In the genomic region with DNA sequence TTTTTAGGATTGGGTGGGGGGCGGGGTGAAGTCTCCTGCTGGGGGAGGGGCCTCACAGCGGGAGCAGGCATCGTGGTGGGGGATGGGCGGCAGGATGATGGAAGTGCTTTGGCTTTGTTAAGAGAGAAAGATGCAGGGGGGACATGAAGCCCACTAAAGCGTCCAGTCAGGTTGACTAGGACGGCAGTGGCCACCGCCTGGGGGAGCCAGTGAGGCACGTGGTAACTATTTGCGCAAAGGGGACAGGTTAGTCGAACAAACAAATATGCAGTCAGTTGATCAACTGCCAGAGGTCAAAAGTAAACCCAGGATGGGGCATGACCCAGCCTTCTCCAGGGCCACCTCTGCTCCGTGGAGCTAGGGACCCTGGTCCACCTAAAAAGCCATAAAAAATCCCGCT, we compare ENCODE assay signal across 7 mouse cellular contexts. TPM values are rescaled to one million over a fixed set of nuclear protein-coding genes. Genes with fewer than 3 reads are reported as not detected.
DNase-seq lines count a peak whose midpoint lies in the region; ATAC-seq and TF ChIP-seq lines count a peak whose summit lies in the region.

No protein-coding gene starts in this region.

- no peaks in the 10 kb centered on the region for H3K36me3 ChIP-seq in kidney, postnatal 0 days (ENCODE audit: insufficient read depth, low read length)

- no peak for ATAC-seq in kidney, postnatal 0 days (replicated peaks; ENCODE audit: low FRiP score, low read depth)

- no peak overlapping the region for H3K27ac ChIP-seq in kidney, postnatal 0 days

- TF ChIP-seq CTCF in brain, embryonic 14.5 days (IDR thresholded peaks at IDR 0.05; ENCODE audit: borderline replicate concordance, extremely low read depth, insufficient read depth, insufficient read length) = peak; percentile 59
- peak; percentile 65 for TF ChIP-seq CTCF in kidney, postnatal 0 days (IDR thresholded peaks at IDR 0.05; ENCODE audit: low read depth)

- no peak overlapping the region for H3K9ac ChIP-seq in kidney, postnatal 0 days (ENCODE audit: low read depth, low read length)

- H3K4me2 ChIP-seq in kidney, postnatal 0 days (ENCODE audit: low read length) = peak overlapping the region; percentile 50

- peaks cover 13% of the 10 kb centered on the region for H3K4me1 ChIP-seq in kidney, postnatal 0 days (replicated peaks; ENCODE audit: insufficient read depth, low read length)

- DNase-seq in right cerebral cortex, adult 2 months (ENCODE audit: low spot score in 2 of 2) = peak; percentile 26 to 31
- DNase-seq in right cerebral cortex, adult 18-20 months = no peak
- no peak for DNase-seq in brain, embryonic 14.5 days (ENCODE audit: low read depth)
- peak; percentile 57 to 86 for DNase-seq in heart, adult 18-20 months
- DNase-seq in kidney, postnatal 0 days (ENCODE audit: low spot score) = no peak
- DNase-seq in lung, postnatal 25 days (ENCODE audit: low spot score) = peak; percentile 77
- DNase-seq in thymus, adult 18-20 months = peak; percentile 25 to 29

- WGBS in kidney, postnatal 0 days = 2% methylated on average over 12 of the region's 12 CpGs

- H3K27me3 ChIP-seq in kidney, postnatal 0 days (ENCODE audit: insufficient read depth, low read length) = peaks cover 23% of the 10 kb centered on the region

- no peaks in the 10 kb centered on the region for H3K9me3 ChIP-seq in kidney, postnatal 0 days (replicated peaks; ENCODE audit: low read length)

- no peak for TF ChIP-seq POLR2A in brain, embryonic 14.5 days (IDR thresholded peaks at IDR 0.05; ENCODE audit: borderline replicate concordance, extremely low read depth, insufficient read depth, insufficient read length, poor library complexity, severe bottlenecking)

- H3K4me3 ChIP-seq in kidney, postnatal 0 days (replicated peaks; ENCODE audit: low read depth, low read length) = no peak overlapping the region

RNA-seq across cellular contexts. Expression of gene Atp2c2, which starts 0.8 kb away (rescaled TPM):
- polyA plus RNA-seq in brain, embryonic 14.5 days (2012; rRNA removed) = 0.24 and 0.38 TPM in 2 replicates
- total RNA-seq in heart, adult 18-20 months (2021) = under 1 TPM; 0.12 to 0.21 TPM
- polyA plus RNA-seq in kidney, postnatal 0 days (2015; fragmentation: Nextera tagmentation; extraction: Ambion mirVana) = 1.3 and 1.6 TPM in 2 replicates

RNA-seq across cellular contexts. Expression of gene Wfdc1, which starts 32.8 kb away (rescaled TPM):
- polyA plus RNA-seq in brain, embryonic 14.5 days (2012; rRNA removed) = 3.1 TPM in 2 replicates
- total RNA-seq in heart, adult 18-20 months (2021) = 10 to 100 TPM; 26.5 to 28.0 TPM
- 6.2 and 6.9 TPM in 2 replicates for polyA plus RNA-seq in kidney, postnatal 0 days (2015; fragmentation: Nextera tagmentation; extraction: Ambion mirVana)

Comparison
In these comparisons a context has a peak if more than half of its experiments do, and no peak if none do; other contexts are left out.
1. DNase-seq: peak in right cerebral cortex, adult 2 months (2 of 2), heart, adult 18-20 months (2 of 2), lung, postnatal 25 days (single experiment) and thymus, adult 18-20 months (2 of 2); none in right cerebral cortex, adult 18-20 months (single experiment), brain, embryonic 14.5 days (single experiment) and kidney, postnatal 0 days (single experiment).